Mouse (Mus musculus): ENCODE results near the gene Timeless.
"Not testable (repeated sequence)": the region's sequence is repeated elsewhere in the genome, so short reads cannot be mapped to it uniquely, and the experiment has no call there.

Timeless gene

DNA sequence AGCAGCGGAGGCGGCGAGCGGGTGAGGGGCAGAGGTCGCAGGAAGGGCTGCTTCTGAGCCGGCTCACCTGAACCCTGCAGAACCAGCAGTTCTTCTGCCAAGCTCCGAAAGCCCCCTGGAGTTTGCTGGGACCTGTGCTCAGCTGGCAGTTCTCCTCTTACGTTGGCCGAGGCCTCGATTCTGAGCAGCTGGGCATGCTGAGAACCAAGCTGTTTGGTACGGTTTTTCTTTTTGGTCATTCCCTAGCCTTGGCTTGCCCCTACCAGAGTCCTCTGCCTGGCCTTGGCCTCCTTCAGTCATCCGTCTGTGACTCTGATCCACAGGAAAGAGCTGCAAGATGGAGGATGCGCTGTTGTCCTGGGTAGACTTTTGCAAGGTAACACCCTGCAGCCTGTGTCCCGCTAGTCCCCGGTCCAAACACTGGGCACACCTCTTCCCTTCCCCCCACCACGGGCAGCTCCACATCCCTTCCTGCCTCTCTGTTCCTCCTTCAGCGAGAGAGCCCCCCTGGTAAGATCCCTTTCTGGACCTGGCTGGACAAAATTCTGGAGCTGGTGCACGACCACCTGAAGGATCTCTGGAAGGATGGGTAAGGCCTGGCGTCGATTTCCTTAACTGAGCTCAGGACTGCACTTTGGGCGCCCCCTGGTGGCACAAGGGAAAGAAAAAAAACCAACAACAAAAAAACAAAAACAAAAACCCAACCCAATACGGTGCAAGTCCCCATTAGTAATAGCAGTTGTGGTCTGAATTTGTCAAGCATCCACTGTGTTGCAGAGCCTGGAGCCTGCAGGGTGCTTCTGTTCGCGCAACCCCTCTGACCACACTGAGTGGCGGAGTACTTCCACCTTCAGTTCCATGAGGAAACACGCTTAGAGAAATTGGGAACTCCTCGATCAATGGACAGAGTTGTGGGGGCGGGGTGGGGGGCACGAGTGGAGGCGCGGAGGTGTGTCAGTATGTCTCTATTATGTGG, 52.0 kb downstream of the Timeless start:
- peak; percentile 47 for DNase-seq (ENCODE audit: extremely low read depth, insufficient read length, low spot score)

- DNase-seq (ENCODE audit: extremely low read depth, insufficient read length, low spot score) = not testable (repeated sequence)
Observed at GRCm38 (mm10) chr10:128290594-128290993, 58.7 kb downstream of the Timeless start.

GRCm38 (mm10) chr10:128296370-128297090, 64.7 kb downstream of the Timeless start:
- DNase-seq (ENCODE audit: extremely low read depth, insufficient read length, low spot score) = no peak

- no peak for DNase-seq (ENCODE audit: extremely low read depth, insufficient read length, low spot score)
Observed at GRCm38 (mm10) chr10:128297221-128297620, 65.4 kb downstream of the Timeless start.

GRCm38 (mm10) chr10:128297622-128298021, 65.8 kb downstream of the Timeless start:
- DNase-seq (ENCODE audit: extremely low read depth, insufficient read length, low spot score) = no peak

GRCm38 (mm10) chr10:128298243-128298642, 66.4 kb downstream of the Timeless start:
- no peak for DNase-seq (ENCODE audit: extremely low read depth, insufficient read length, low spot score)

GRCm38 (mm10) chr10:128298702-128299171, 66.9 kb downstream of the Timeless start, which contains the start of gene Il23a:
Il23a (minus strand) TSS chr10:128298752.
- DNase-seq (ENCODE audit: extremely low read depth, insufficient read length, low spot score) = no peak

- DNase-seq (ENCODE audit: extremely low read depth, insufficient read length, low spot score) = no peak
Observed at GRCm38 (mm10) chr10:128302357-128302756, 70.5 kb downstream of the Timeless start.
